Mouse (Mus musculus) B cell, adult 2 months (primary cell): Measurements from ENCODE around the gene Arnt2.
A peak's percentile ranks its signal among the peaks of the same experiment; 100 is the strongest.

Experiments used
- DNase-seq, 2 experiments: peaks; one replicate each; pipeline ENCODE4 v3.0.0; 2022

Arnt2 gene

GRCm38 (mm10) chr7:84396581-84396980 lies 13.4 kb downstream of the Arnt2 start:
- no peak for DNase-seq

GRCm38 (mm10) chr7:84387826-84388225 lies 22.1 kb downstream of the Arnt2 start:
- no peak for DNase-seq

GRCm38 (mm10) chr7:84386472-84386871 lies 23.5 kb downstream of the Arnt2 start:
- no peak for DNase-seq

GRCm38 (mm10) chr7:84384778-84385177 lies 25.2 kb downstream of the Arnt2 start:
- no peak for DNase-seq

- no peak for DNase-seq
These were observed 25.9 kb downstream of the Arnt2 start for GRCm38 (mm10) chr7:84384086-84384485.

GRCm38 (mm10) chr7:84382346-84382745 lies 27.6 kb downstream of the Arnt2 start:
- no peak for DNase-seq

GRCm38 (mm10) chr7:84380810-84381209 lies 29.2 kb downstream of the Arnt2 start:
- DNase-seq, result no peak

- DNase-seq, result no peak
These were observed 32.6 kb downstream of the Arnt2 start for GRCm38 (mm10) chr7:84377330-84377729.

- DNase-seq, result no peak
These were observed 36.3 kb downstream of the Arnt2 start for GRCm38 (mm10) chr7:84373691-84374090.

GRCm38 (mm10) chr7:84372871-84373270 lies 37.1 kb downstream of the Arnt2 start:
- DNase-seq, result no peak

- no peak for DNase-seq
These were observed 37.7 kb downstream of the Arnt2 start for GRCm38 (mm10) chr7:84372280-84372679.

- no peak for DNase-seq
These were observed 38.9 kb downstream of the Arnt2 start for GRCm38 (mm10) chr7:84370911-84371592.

GRCm38 (mm10) chr7:84366251-84366650 lies 43.7 kb downstream of the Arnt2 start:
- no peak for DNase-seq

- DNase-seq, result no peak
These were observed 47.3 kb downstream of the Arnt2 start for GRCm38 (mm10) chr7:84362711-84363110.

- DNase-seq, result no peak
These were observed 48.8 kb downstream of the Arnt2 start for GRCm38 (mm10) chr7:84361086-84361684.

- no peak for DNase-seq
These were observed 51.5 kb downstream of the Arnt2 start for GRCm38 (mm10) chr7:84358426-84358825.

GRCm38 (mm10) chr7:84355619-84356570 lies 54.1 kb downstream of the Arnt2 start:
- DNase-seq, result peak; percentile 14 to 23

- no peak for DNase-seq
These were observed 55.1 kb downstream of the Arnt2 start for GRCm38 (mm10) chr7:84354890-84355289.

- DNase-seq, result no peak
These were observed 59.4 kb downstream of the Arnt2 start for GRCm38 (mm10) chr7:84350529-84350928.

- no peak for DNase-seq
These were observed 60.0 kb downstream of the Arnt2 start for GRCm38 (mm10) chr7:84349976-84350375.

- DNase-seq, result no peak
These were observed 61.6 kb downstream of the Arnt2 start for GRCm38 (mm10) chr7:84348145-84348911.

- no peak for DNase-seq
These were observed 66.8 kb downstream of the Arnt2 start for GRCm38 (mm10) chr7:84343160-84343559.

- no peak for DNase-seq
These were observed 69.0 kb downstream of the Arnt2 start for GRCm38 (mm10) chr7:84341001-84341400.
